Mouse (Mus musculus): ENCODE measurements around the gene Zfp26. TPM values are rescaled to one million over a fixed set of nuclear protein-coding genes. Genes with fewer than 3 reads are reported as not detected.

Gene Zfp26
- total RNA-seq, 2 experiments from 2014 or later: 24.2 to 28.6 TPM

Other genes starting within 250 kb of the Zfp26 start
- gene Olfr871, start 248.0 kb downstream of the Zfp26 start, total RNA-seq (2021): not detected
- not detected for gene Olfr872, start 223.0 kb downstream of the Zfp26 start, total RNA-seq (2021)
- gene Olfr39, start 177.8 kb downstream of the Zfp26 start, total RNA-seq (2021): not detected
- not detected for gene Olfr873, start 161.6 kb downstream of the Zfp26 start, total RNA-seq (2021)
- not detected for gene Olfr18, start 124.1 kb downstream of the Zfp26 start, total RNA-seq (2021)
- 10 to 100 TPM in 1 of 2 experiments, 1 to 10 TPM in 1; 9.3 to 10.9 TPM for gene Zfp560, start 75.0 kb downstream of the Zfp26 start, total RNA-seq (2021)
- 10 to 100 TPM; 25.2 to 32.8 TPM for gene Zfp426, start 32.6 kb upstream of the Zfp26 start, total RNA-seq (2021)
- gene Zfp266, start 61.3 kb upstream of the Zfp26 start, total RNA-seq (2021): 10 to 100 TPM; 44.3 to 45.1 TPM
- 10 to 100 TPM; 23.9 to 24.8 TPM for gene Zfp846, start 121.1 kb upstream of the Zfp26 start, total RNA-seq (2021)
- 100 to 1,000 TPM; 295 to 327 TPM for gene Ubl5, start 182.7 kb upstream of the Zfp26 start, total RNA-seq (2021)
- gene Fbxl12, start 184.6 kb upstream of the Zfp26 start, total RNA-seq (2021): 10 to 100 TPM; 19.6 to 22.6 TPM
- 10 to 100 TPM; 35.1 to 35.4 TPM for gene Pin1, start 191.9 kb upstream of the Zfp26 start, total RNA-seq (2021)

Data from layer of hippocampus, postnatal 36 days (tissue).